Mouse (Mus musculus) myocyte (in vitro differentiated cells): ENCODE measurements around the gene Lrfn2. TPM values are rescaled to one million over a fixed set of nuclear protein-coding genes. Genes with fewer than 3 reads are reported as not detected.

Source experiments
- H3K27me3 ChIP-seq: one replicate; pipeline ENCODE4 v1.6.1; 2011; ENCODE audit not compliant: control insufficient read depth, insufficient read depth, insufficient read length
- H3K36me3 ChIP-seq: one replicate; pipeline ENCODE4 v1.6.1; 2011; ENCODE audit not compliant: control insufficient read depth, insufficient read depth
- H3K4me2 ChIP-seq: one replicate; pipeline ENCODE4 v1.6.1; 2011; ENCODE audit warnings: low read depth, control low read depth
- H3K4me3 ChIP-seq: one replicate; pipeline ENCODE4 v1.5.1; 2011; ENCODE audit warnings: mild to moderate bottlenecking, control low read depth, moderate library complexity
- H3K79me2 ChIP-seq: one replicate; pipeline ENCODE4 v1.6.1; 2011; ENCODE audit not compliant: control insufficient read depth, insufficient read depth
- H3ac ChIP-seq: one replicate; pipeline ENCODE4 v1.6.1; 2011; ENCODE audit not compliant: control insufficient read depth, insufficient read length
- CEBPB ChIP-seq: IDR thresholded peaks from 2 replicates; pipeline ENCODE4 v1.6.1; 2011; ENCODE audit warnings: mild to moderate bottlenecking, moderate library complexity; ENCODE audit not compliant: poor library complexity, insufficient read depth, severe bottlenecking
- E2F4 ChIP-seq: IDR thresholded peaks from one replicate; pipeline ENCODE4 v1.6.1; 2011; ENCODE audit warnings: mild to moderate bottlenecking, control low read depth, moderate library complexity; ENCODE audit not compliant: insufficient read depth
- MAX ChIP-seq: IDR thresholded peaks from one replicate; pipeline ENCODE4 v1.6.1; 2011; ENCODE audit warnings: low read depth, mild to moderate bottlenecking, control low read depth
- MYOD1 ChIP-seq, 3 experiments: IDR thresholded peaks; one replicate each; pipeline ENCODE4 v1.6.1; 2011; ENCODE audit warnings: control low read depth in 2 of 3, low read depth in 2 of 3, mild to moderate bottlenecking in 2 of 3, moderate library complexity in 1 of 3; ENCODE audit not compliant: insufficient read length in 2 of 3, control insufficient read depth in 1 of 3
- MYOG ChIP-seq, 3 experiments: IDR thresholded peaks; one replicate each; pipeline ENCODE4 v1.6.1; 2011; ENCODE audit warnings: control low read depth in 2 of 3, low read depth in 2 of 3, mild to moderate bottlenecking in 2 of 3; ENCODE audit not compliant: insufficient read length in 2 of 3, control insufficient read depth in 1 of 3, insufficient read depth in 1 of 3
- POLR2A ChIP-seq: IDR thresholded peaks from one replicate; pipeline ENCODE4 v1.6.1; 2011; ENCODE audit warnings: low read depth, mild to moderate bottlenecking, control low read depth, moderate library complexity; ENCODE audit not compliant: insufficient read length
- POLR2AphosphoS2 ChIP-seq: IDR thresholded peaks from one replicate; pipeline ENCODE4 v1.6.1; 2011; ENCODE audit warnings: low read depth, control low read depth; ENCODE audit not compliant: insufficient read length
- REST ChIP-seq: IDR thresholded peaks from one replicate; pipeline ENCODE4 v1.6.1; 2011; ENCODE audit warnings: mild to moderate bottlenecking, control low read depth, moderate library complexity; ENCODE audit not compliant: insufficient read depth, insufficient read length
- SRF ChIP-seq: IDR thresholded peaks from one replicate; pipeline ENCODE4 v1.6.1; 2011; ENCODE audit warnings: low read depth; ENCODE audit not compliant: control insufficient read depth, insufficient read length
- TCF12 ChIP-seq: IDR thresholded peaks from one replicate; pipeline ENCODE4 v1.6.1; 2011; ENCODE audit warnings: mild to moderate bottlenecking, control low read depth; ENCODE audit not compliant: poor library complexity, insufficient read depth, severe bottlenecking
- TCF3 ChIP-seq: IDR thresholded peaks from one replicate; pipeline ENCODE4 v1.6.1; 2011; ENCODE audit warnings: low read depth, control low read depth; ENCODE audit not compliant: insufficient read length
- USF1 ChIP-seq: IDR thresholded peaks from one replicate; pipeline ENCODE4 v1.6.1; 2011; ENCODE audit warnings: low read depth, mild to moderate bottlenecking, control low read depth, moderate library complexity
- polyA plus RNA-seq: library from polyadenylated mRNA; unstranded; fragments of >200 nt; fragmentation: generic; extraction: Trizol; gene quantifications from one replicate; pipeline ENCODE4 v1.2.1, GENCODE M21; 2012; ENCODE audit warnings: missing spikeins

Lrfn2 gene
- polyA plus RNA-seq, 1 experiment: not detected

- Histone ChIP-seq H3K4me2 (no peak overlapping the region), H3K79me2 (no peaks in the 10 kb centered on the region), H3ac (no peak overlapping the region), H3K36me3 (no peaks in the 10 kb centered on the region), H3K4me3 (no peak overlapping the region), H3K27me3 (no peaks in the 10 kb centered on the region)
- TF ChIP-seq USF1 (no peak), SRF (no peak), E2F4 (no peak), TCF12 (no peak), REST (no peak), TCF3 (no peak), POLR2AphosphoS2 (no peak), MYOG (IDR thresholded peaks at IDR 0.05; ENCODE audit: control insufficient read depth in 1 of 3, insufficient read depth in 1 of 3, insufficient read length in 2 of 3, low read depth in 2 of 3) (no peak), POLR2A (no peak), CEBPB (no peak)
Measured at GRCm38 (mm10) chr17:48960161-48960698, 28.1 kb downstream of the Lrfn2 start.

GRCm38 (mm10) chr17:48962646-48963045 is 30.5 kb downstream of the Lrfn2 start:
- TF ChIP-seq SRF: no peak
- TF ChIP-seq POLR2AphosphoS2: no peak
- Histone ChIP-seq H3K27me3 (no peaks in the 10 kb centered on the region), H3K4me3 (no peak overlapping the region), H3ac (no peak overlapping the region), H3K4me2 (no peak overlapping the region), H3K79me2 (no peaks in the 10 kb centered on the region), H3K36me3 (no peaks in the 10 kb centered on the region)

GRCm38 (mm10) chr17:48963740-48964139 is 31.6 kb downstream of the Lrfn2 start:
- Histone ChIP-seq H3K36me3 (no peaks in the 10 kb centered on the region), H3K27me3 (no peaks in the 10 kb centered on the region), H3ac (no peak overlapping the region), H3K4me3 (peak overlapping the region; percentile 19), H3K4me2 (peak overlapping the region; percentile 43), H3K79me2 (no peaks in the 10 kb centered on the region)
- TF ChIP-seq TCF3: no peak
- no peak for TF ChIP-seq POLR2AphosphoS2
- TF ChIP-seq REST: no peak

- Histone ChIP-seq H3K36me3 (no peaks in the 10 kb centered on the region), H3K79me2 (no peaks in the 10 kb centered on the region), H3K4me2 (no peak overlapping the region), H3K4me3 (no peak overlapping the region), H3ac (no peak overlapping the region), H3K27me3 (no peaks in the 10 kb centered on the region)
- no peak for TF ChIP-seq CEBPB
- TF ChIP-seq MAX: no peak
- no peak for TF ChIP-seq POLR2AphosphoS2
- TF ChIP-seq MYOD1 (IDR thresholded peaks at IDR 0.05; ENCODE audit: control insufficient read depth in 1 of 3, insufficient read length in 2 of 3, low read depth in 2 of 3): no peak
- TF ChIP-seq E2F4: no peak
- TF ChIP-seq USF1: no peak
- TF ChIP-seq TCF3: no peak
- TF ChIP-seq MYOG (IDR thresholded peaks at IDR 0.05; ENCODE audit: control insufficient read depth in 1 of 3, insufficient read depth in 1 of 3, insufficient read length in 2 of 3, low read depth in 2 of 3): no peak
- no peak for TF ChIP-seq POLR2A
- no peak for TF ChIP-seq REST
- no peak for TF ChIP-seq TCF12
- TF ChIP-seq SRF: no peak
Measured at GRCm38 (mm10) chr17:48968304-48968703, 36.1 kb downstream of the Lrfn2 start.

GRCm38 (mm10) chr17:48971296-48971695 is 39.1 kb downstream of the Lrfn2 start:
- Histone ChIP-seq H3K27me3 (no peaks in the 10 kb centered on the region), H3K4me3 (no peak overlapping the region), H3ac (no peak overlapping the region), H3K4me2 (no peak overlapping the region), H3K36me3 (no peaks in the 10 kb centered on the region), H3K79me2 (no peaks in the 10 kb centered on the region)
- TF ChIP-seq REST: no peak
- no peak for TF ChIP-seq POLR2A
- TF ChIP-seq TCF3: no peak
- no peak for TF ChIP-seq MYOD1 (IDR thresholded peaks at IDR 0.05; ENCODE audit: control insufficient read depth in 1 of 3, insufficient read length in 2 of 3, low read depth in 2 of 3)
- TF ChIP-seq E2F4: no peak
- no peak for TF ChIP-seq TCF12
- no peak for TF ChIP-seq USF1
- TF ChIP-seq CEBPB: no peak
- TF ChIP-seq SRF: no peak
- TF ChIP-seq MYOG (IDR thresholded peaks at IDR 0.05; ENCODE audit: control insufficient read depth in 1 of 3, insufficient read depth in 1 of 3, insufficient read length in 2 of 3, low read depth in 2 of 3): no peak
- TF ChIP-seq POLR2AphosphoS2: no peak
- TF ChIP-seq MAX: no peak
